Mouse (Mus musculus): ENCODE measurements at regions not wholly inside any gene's neighbourhood (a gene's known extent, or its start where the extent isn't known, plus 50 kb on each side); places are given as distances from the start of the nearest gene placed in this dataset.
"Not testable (repeated sequence)": the region's sequence is repeated elsewhere in the genome, so short reads cannot be mapped to it uniquely, and the experiment has no call there.

DNA sequence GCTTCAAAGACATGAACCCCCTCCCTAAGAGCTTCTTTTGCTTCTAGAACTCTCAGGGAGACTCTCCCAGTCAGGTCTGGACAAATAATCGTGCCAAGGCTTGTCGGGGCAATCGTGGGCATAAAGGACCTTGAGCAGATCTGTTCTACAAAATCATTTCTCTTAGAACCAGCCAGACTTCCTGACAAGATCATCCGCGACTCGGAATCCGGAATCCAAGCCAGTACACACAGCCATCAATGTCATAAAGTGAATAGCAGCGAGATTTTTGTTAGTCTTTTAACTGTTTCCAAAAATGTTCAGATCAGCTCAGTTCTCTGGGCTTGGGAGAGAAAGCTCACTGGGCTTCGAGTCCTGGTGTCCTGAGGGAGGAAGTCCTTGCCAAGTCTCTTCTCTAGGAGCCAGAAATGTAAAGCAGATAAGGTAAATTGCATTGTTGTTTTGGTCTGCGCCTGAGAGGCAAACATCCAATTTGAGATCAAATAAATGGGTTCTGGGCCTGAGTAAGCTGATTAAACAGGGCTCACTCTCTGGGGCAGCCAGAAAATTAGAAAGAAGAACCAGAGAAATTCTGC, 92.9 kb upstream of the Fam78b start:
- Histone ChIP-seq H3K36me3 (ENCODE audit: control insufficient read depth, insufficient read depth, low read length, poor library complexity, severe bottlenecking) (no peaks in the 10 kb centered on the region), H3K27me3 (ENCODE audit: control insufficient read depth, insufficient read depth, low read length, poor library complexity, severe bottlenecking) (no peaks in the 10 kb centered on the region), H3K9ac (ENCODE audit: low read depth, poor library complexity, severe bottlenecking) (no peak overlapping the region), H3K27ac (ENCODE audit: insufficient read depth, low read length) (no peak overlapping the region), H3K4me3 (ENCODE audit: low read depth, low read length) (no peak overlapping the region), H3K4me1 (ENCODE audit: control insufficient read depth, insufficient read depth, low read length) (no peaks in the 10 kb centered on the region), H3K9me3 (replicated peaks; ENCODE audit: control insufficient read depth, insufficient read depth, low read length, poor library complexity, severe bottlenecking) (no peaks in the 10 kb centered on the region)
- TF ChIP-seq EP300 (IDR thresholded peaks at IDR 0.05; ENCODE audit: insufficient read depth, low read depth, low read length) (no peak), CTCF (IDR thresholded peaks at IDR 0.05; ENCODE audit: low read depth, low read length) (no peak), POLR2A (IDR thresholded peaks at IDR 0.05; ENCODE audit: insufficient read depth, low read length) (no peak)

DNA sequence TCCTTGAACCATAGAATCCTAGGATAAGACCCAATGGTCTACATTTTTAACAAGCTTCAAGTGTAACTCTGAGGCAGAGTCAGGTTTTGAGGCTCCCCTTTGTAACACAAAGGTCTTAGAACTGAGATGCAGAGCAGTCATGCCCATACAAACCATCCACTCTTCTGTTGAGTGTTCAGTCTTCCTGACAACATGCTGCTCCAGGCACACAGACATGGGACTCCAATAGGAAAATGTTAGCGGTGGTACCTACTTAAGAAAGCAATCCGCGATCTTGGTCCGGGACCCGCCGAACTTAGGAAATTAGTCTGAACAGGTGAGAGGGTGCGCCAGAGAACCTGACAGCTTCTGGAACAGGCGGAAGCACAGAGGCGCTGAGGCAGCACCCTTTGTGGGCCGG, 89.0 kb upstream of the Fam78b start:
- H3K9ac ChIP-seq (ENCODE audit: low read depth, poor library complexity, severe bottlenecking); H3K4me1 ChIP-seq (ENCODE audit: control insufficient read depth, insufficient read depth, low read length); H3K27ac ChIP-seq (ENCODE audit: insufficient read depth, low read length); H3K36me3 ChIP-seq (ENCODE audit: control insufficient read depth, insufficient read depth, low read length, poor library complexity, severe bottlenecking); H3K9me3 ChIP-seq (replicated peaks; ENCODE audit: control insufficient read depth, insufficient read depth, low read length, poor library complexity, severe bottlenecking); H3K27me3 ChIP-seq (ENCODE audit: control insufficient read depth, insufficient read depth, low read length, poor library complexity, severe bottlenecking): not testable (repeated sequence)
- peak overlapping the region; percentile 28; the same call in 1 of the 2 replicates for H3K4me3 ChIP-seq (ENCODE audit: low read depth, low read length)

DNA sequence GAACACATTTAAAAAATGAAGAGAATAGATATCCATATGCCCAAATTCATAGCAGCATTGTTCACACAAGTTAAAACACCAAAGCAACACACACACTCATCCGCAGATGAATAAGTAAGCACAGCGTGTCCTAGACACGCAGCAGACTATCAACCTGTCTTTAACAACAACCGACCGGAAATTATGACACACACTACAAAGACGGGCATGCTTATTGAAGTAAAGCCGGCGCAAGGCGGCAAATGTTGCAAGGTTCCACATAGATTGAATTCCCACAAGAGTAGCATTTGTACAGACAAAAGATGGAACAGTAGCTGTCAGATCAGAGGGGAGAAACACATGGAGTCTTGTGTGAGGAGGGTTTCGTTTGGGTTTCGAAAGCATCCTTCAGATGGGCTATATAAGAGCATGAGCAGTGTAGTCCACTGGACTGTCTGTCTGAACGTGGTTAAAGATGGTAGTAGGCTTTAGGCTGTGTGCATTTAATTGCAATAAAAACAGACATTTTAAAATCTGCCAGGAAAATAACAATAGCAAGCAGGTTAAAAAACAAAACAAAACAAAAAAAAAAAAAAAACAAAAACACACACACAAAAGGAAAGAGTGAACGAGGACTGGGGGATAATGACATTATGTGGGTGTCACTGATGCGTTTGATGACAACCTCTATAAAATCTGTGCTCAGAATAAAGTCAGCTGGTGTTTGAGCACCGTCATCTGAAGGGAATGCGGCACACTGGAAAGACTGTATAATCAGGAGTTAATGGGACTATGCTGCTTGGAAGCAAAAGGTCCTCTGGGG, 78.1 kb upstream of the Fam78b start:
- Histone ChIP-seq H3K27me3 (ENCODE audit: control insufficient read depth, insufficient read depth, low read length, poor library complexity, severe bottlenecking) (no peaks in the 10 kb centered on the region), H3K4me3 (ENCODE audit: low read depth, low read length) (no peak overlapping the region), H3K9ac (ENCODE audit: low read depth, poor library complexity, severe bottlenecking) (no peak overlapping the region), H3K9me3 (replicated peaks; ENCODE audit: control insufficient read depth, insufficient read depth, low read length, poor library complexity, severe bottlenecking) (no peaks in the 10 kb centered on the region), H3K36me3 (ENCODE audit: control insufficient read depth, insufficient read depth, low read length, poor library complexity, severe bottlenecking) (no peaks in the 10 kb centered on the region; the same call in 1 of the 2 replicates), H3K4me1 (ENCODE audit: control insufficient read depth, insufficient read depth, low read length) (no peaks in the 10 kb centered on the region), H3K27ac (ENCODE audit: insufficient read depth, low read length) (no peak overlapping the region)
- TF ChIP-seq EP300 (IDR thresholded peaks at IDR 0.05; ENCODE audit: insufficient read depth, low read depth, low read length) (no peak), CTCF (IDR thresholded peaks at IDR 0.05; ENCODE audit: low read depth, low read length) (no peak), POLR2A (IDR thresholded peaks at IDR 0.05; ENCODE audit: insufficient read depth, low read length) (no peak)

DNA sequence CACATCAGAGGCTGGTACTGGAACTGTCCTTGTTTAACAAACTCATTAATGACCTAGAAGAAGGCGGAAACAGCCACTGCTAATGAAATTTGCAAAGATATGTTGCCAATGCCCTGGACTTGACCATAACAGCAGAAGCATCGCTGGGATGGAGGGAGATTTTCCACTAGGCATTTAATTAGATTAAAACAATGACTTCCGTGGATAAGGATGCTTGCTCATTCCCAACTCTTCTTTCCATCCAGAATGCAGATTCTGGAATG, 77.6 kb upstream of the Fam78b start:
- no peak overlapping the region for H3K4me3 ChIP-seq (ENCODE audit: low read depth, low read length)
- no peak overlapping the region for H3K9ac ChIP-seq (ENCODE audit: low read depth, poor library complexity, severe bottlenecking)
- no peaks in the 10 kb centered on the region for H3K4me1 ChIP-seq (ENCODE audit: control insufficient read depth, insufficient read depth, low read length)
- no peaks in the 10 kb centered on the region; the same call in 1 of the 2 replicates for H3K36me3 ChIP-seq (ENCODE audit: control insufficient read depth, insufficient read depth, low read length, poor library complexity, severe bottlenecking)
- no peak overlapping the region for H3K27ac ChIP-seq (ENCODE audit: insufficient read depth, low read length)
- TF ChIP-seq POLR2A (IDR thresholded peaks at IDR 0.05; ENCODE audit: insufficient read depth, low read length) (no peak), EP300 (IDR thresholded peaks at IDR 0.05; ENCODE audit: insufficient read depth, low read depth, low read length) (no peak), CTCF (IDR thresholded peaks at IDR 0.05; ENCODE audit: low read depth, low read length) (no peak)
- H3K9me3 ChIP-seq (replicated peaks; ENCODE audit: control insufficient read depth, insufficient read depth, low read length, poor library complexity, severe bottlenecking), result no peaks in the 10 kb centered on the region
- H3K27me3 ChIP-seq (ENCODE audit: control insufficient read depth, insufficient read depth, low read length, poor library complexity, severe bottlenecking), result no peaks in the 10 kb centered on the region

DNA sequence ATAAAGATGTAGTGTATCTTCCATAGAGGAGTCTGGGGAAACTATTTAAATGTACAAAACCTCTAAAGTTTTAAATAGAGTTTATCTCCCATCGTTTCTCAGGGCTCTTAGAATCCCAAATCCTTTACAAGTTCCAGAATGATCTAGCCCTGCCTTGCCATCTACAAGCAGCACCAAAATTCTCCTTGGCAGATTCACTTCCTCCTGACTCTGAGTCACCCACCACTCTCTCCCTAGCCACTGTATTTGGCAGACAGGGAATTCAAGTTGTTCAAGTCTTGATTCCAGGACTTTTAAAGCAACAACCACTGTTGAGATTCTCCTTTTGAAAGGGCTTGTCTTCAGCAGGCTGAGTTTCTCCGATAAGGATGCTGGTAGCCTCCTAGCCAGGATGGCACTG, 77.1 kb upstream of the Fam78b start:
- H3K4me1 ChIP-seq (ENCODE audit: control insufficient read depth, insufficient read depth, low read length), result no peaks in the 10 kb centered on the region
- no peaks in the 10 kb centered on the region for H3K9me3 ChIP-seq (replicated peaks; ENCODE audit: control insufficient read depth, insufficient read depth, low read length, poor library complexity, severe bottlenecking)
- no peak overlapping the region for H3K9ac ChIP-seq (ENCODE audit: low read depth, poor library complexity, severe bottlenecking)
- H3K36me3 ChIP-seq (ENCODE audit: control insufficient read depth, insufficient read depth, low read length, poor library complexity, severe bottlenecking), result no peaks in the 10 kb centered on the region; the same call in 1 of the 2 replicates
- TF ChIP-seq CTCF (IDR thresholded peaks at IDR 0.05; ENCODE audit: low read depth, low read length) (no peak), POLR2A (IDR thresholded peaks at IDR 0.05; ENCODE audit: insufficient read depth, low read length) (no peak), EP300 (IDR thresholded peaks at IDR 0.05; ENCODE audit: insufficient read depth, low read depth, low read length) (no peak)
- H3K27ac ChIP-seq (ENCODE audit: insufficient read depth, low read length), result no peak overlapping the region
- no peaks in the 10 kb centered on the region for H3K27me3 ChIP-seq (ENCODE audit: control insufficient read depth, insufficient read depth, low read length, poor library complexity, severe bottlenecking)
- H3K4me3 ChIP-seq (ENCODE audit: low read depth, low read length), result no peak overlapping the region

DNA sequence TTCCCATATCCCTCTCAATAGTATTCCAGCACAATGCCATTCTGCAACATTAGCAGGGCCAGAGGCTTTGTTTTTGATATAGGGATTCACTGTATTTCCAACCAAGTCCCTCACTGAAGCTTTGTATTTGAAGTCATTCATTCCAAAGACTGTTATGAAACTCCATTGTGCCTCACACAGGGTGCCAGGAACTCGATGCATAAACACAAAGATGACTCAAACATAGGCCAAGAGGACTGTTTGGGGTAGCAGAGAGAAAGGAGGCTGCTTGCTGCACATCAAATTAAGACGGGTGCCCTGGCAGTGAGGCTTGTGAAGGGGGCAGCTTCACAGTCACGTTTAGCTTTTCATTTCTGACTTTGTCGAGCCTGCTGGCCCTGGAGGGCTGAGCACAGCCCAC, 75.1 kb upstream of the Fam78b start:
- H3K4me1 ChIP-seq (ENCODE audit: control insufficient read depth, insufficient read depth, low read length), result no peaks in the 10 kb centered on the region
- TF ChIP-seq POLR2A (IDR thresholded peaks at IDR 0.05; ENCODE audit: insufficient read depth, low read length) (no peak), CTCF (IDR thresholded peaks at IDR 0.05; ENCODE audit: low read depth, low read length) (no peak), EP300 (IDR thresholded peaks at IDR 0.05; ENCODE audit: insufficient read depth, low read depth, low read length) (no peak)
- H3K9ac ChIP-seq (ENCODE audit: low read depth, poor library complexity, severe bottlenecking), result no peak overlapping the region
- no peak overlapping the region for H3K27ac ChIP-seq (ENCODE audit: insufficient read depth, low read length)
- H3K27me3 ChIP-seq (ENCODE audit: control insufficient read depth, insufficient read depth, low read length, poor library complexity, severe bottlenecking), result no peaks in the 10 kb centered on the region
- H3K36me3 ChIP-seq (ENCODE audit: control insufficient read depth, insufficient read depth, low read length, poor library complexity, severe bottlenecking), result no peaks in the 10 kb centered on the region; the same call in 1 of the 2 replicates
- H3K9me3 ChIP-seq (replicated peaks; ENCODE audit: control insufficient read depth, insufficient read depth, low read length, poor library complexity, severe bottlenecking), result no peaks in the 10 kb centered on the region
- no peak overlapping the region for H3K4me3 ChIP-seq (ENCODE audit: low read depth, low read length)

DNA sequence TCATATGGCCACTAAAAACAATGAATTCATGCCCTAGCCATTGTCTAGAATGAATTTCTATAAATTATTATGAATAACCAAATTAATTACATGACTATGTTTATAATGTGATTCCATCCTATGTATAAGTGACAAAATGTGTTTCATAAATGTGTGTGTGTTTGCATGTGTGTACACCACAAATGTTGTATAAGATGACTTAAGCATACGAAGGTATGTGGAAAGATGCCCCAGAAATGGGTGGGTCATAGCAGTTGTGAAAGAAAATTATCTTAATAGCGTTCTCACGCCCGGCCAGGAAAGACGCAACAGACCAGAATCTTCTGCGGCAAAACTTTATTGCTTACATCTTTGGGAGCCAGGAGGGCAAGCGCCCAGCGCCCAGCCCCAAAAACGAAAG, 61.5 kb upstream of the Fam78b start:
- H3K27me3 ChIP-seq (ENCODE audit: control insufficient read depth, insufficient read depth, low read length, poor library complexity, severe bottlenecking); H3K4me3 ChIP-seq (ENCODE audit: low read depth, low read length); H3K9ac ChIP-seq (ENCODE audit: low read depth, poor library complexity, severe bottlenecking); H3K9me3 ChIP-seq (replicated peaks; ENCODE audit: control insufficient read depth, insufficient read depth, low read length, poor library complexity, severe bottlenecking); H3K4me1 ChIP-seq (ENCODE audit: control insufficient read depth, insufficient read depth, low read length); H3K36me3 ChIP-seq (ENCODE audit: control insufficient read depth, insufficient read depth, low read length, poor library complexity, severe bottlenecking); H3K27ac ChIP-seq (ENCODE audit: insufficient read depth, low read length): not testable (repeated sequence)

DNA sequence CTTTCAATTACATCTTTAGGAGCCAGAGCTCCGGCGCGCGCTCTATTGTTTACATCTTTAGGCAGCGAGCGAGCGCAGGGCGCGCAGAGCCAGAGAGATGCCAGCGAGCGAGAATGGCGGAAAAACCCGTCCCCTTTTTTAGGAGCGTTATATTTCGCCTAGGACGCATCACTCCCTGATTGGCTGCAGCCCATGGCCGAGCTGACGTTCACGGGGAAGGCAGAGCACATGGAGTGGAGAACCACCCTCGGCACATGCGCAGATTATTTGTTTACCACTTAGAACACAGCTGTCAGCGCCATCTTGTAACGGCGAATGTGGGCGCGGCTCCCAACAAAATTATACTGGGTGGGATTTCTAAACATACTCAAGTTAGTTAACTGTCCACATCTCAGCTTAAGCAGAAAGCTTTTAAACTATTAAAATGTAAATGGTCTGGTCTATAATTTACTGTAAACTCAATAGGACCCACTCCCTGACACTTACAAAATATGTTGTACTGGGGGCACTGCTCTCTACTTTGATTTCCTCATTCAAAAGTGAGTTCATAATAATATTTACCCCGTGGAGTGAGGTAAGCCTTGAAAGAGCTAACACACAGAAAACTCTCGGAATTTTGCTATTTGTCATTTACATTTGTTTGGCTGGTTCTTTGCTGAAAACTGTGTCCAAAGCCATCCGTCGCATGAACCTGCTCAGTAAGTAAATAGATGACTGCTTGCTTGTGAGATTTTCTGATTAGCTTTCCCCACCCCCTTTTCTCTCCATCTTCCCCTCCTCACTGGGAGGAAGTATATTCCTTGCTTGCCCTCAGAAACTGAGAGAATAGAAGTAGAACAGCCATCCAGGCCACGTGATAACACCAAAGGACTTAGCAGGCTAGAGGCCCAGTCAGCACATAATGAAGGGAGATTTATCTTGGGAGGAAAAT, 60.8 kb upstream of the Fam78b start:
- H3K4me3 ChIP-seq (ENCODE audit: low read depth, low read length); H3K4me1 ChIP-seq (ENCODE audit: control insufficient read depth, insufficient read depth, low read length); H3K27ac ChIP-seq (ENCODE audit: insufficient read depth, low read length); H3K27me3 ChIP-seq (ENCODE audit: control insufficient read depth, insufficient read depth, low read length, poor library complexity, severe bottlenecking); H3K9ac ChIP-seq (ENCODE audit: low read depth, poor library complexity, severe bottlenecking); H3K36me3 ChIP-seq (ENCODE audit: control insufficient read depth, insufficient read depth, low read length, poor library complexity, severe bottlenecking); H3K9me3 ChIP-seq (replicated peaks; ENCODE audit: control insufficient read depth, insufficient read depth, low read length, poor library complexity, severe bottlenecking): not testable (repeated sequence)

All from ES-Bruce4 (cell line).